Mouse (Mus musculus): Measurements from ENCODE around the gene Gm28308. TPM values are rescaled to one million over a fixed set of nuclear protein-coding genes. Genes with fewer than 3 reads are reported as not detected.

The Gm28308 gene
- total RNA-seq, 2 experiments from 2014 or later, result not detected

GRCm38 (mm10) chr6:52169499-52170165, 43.5 kb downstream of the Gm28308 start:
- DNase-seq (ENCODE audit: low spot score in 2 of 2), result no peak

- DNase-seq (ENCODE audit: low spot score in 2 of 2), result no peak
Observed at GRCm38 (mm10) chr6:52168191-52169055, 44.7 kb downstream of the Gm28308 start.

- no peak for DNase-seq (ENCODE audit: low spot score in 2 of 2)
Observed at GRCm38 (mm10) chr6:52167736-52168161, 45.4 kb downstream of the Gm28308 start.

DNA sequence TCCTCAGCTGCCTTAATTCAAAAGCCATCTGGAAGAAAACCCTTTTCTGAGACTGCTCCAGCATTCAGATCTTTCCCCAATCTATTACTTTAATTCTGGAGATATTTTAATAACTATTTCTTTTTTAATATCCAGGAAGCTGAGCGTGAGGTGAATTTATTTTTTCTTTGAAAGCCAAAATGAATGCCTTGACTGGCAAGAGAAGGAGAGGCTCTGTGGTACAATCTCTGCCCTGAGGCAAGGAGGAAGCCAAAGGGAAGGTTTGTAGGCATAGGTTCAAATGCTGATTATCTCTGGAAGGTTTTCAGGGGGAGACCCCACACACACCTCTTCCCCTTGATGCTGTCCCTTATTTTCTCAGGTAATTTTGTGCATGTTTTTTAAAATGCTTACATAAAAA, 46.0 kb downstream of the Gm28308 start:
- DNase-seq (ENCODE audit: low spot score in 2 of 2), result no peak

- no peak for DNase-seq (ENCODE audit: low spot score in 2 of 2)
Observed at GRCm38 (mm10) chr6:52166431-52167077, 46.6 kb downstream of the Gm28308 start.

- no peak for DNase-seq (ENCODE audit: low spot score in 2 of 2)
Observed at GRCm38 (mm10) chr6:52165441-52166370, 47.4 kb downstream of the Gm28308 start.

- no peak for DNase-seq (ENCODE audit: low spot score in 2 of 2)
Observed at GRCm38 (mm10) chr6:52164626-52165440, 48.3 kb downstream of the Gm28308 start, which contains the start of gene Hoxa2. Hoxa2 (minus strand) TSS chr6:52164831.

DNA sequence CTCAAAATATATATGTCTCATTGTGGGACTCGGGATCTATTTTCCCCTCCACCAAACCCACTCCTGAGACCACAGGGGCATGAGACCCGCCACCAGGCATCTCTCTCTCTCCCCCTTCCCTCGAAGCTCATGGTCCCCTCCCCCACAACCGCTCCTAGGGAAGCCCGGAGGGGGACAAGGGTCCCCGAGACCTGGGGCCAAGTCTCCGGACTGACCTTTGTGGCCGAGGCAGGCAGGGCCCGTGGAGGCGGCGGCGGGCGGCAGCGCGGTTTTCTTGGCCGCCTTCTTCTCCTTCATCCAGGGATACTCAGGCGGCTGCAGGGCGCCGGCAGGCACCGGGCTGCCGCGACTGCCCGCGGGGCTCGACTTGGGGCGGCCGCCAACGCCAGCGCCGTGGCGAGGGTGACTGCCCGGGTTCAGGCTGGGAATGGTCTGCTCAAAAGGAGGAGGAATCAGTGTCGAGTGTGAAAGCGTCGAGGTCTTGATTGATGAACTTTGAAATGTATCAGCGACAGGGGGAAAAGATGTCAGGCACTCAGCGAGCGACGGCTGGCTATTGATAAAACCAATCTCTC, 49.0 kb downstream of the Gm28308 start:
- DNase-seq (ENCODE audit: low spot score in 2 of 2), result no peak

GRCm38 (mm10) chr6:52163366-52164031, 49.6 kb downstream of the Gm28308 start:
- DNase-seq (ENCODE audit: low spot score in 2 of 2), result no peak

DNA sequence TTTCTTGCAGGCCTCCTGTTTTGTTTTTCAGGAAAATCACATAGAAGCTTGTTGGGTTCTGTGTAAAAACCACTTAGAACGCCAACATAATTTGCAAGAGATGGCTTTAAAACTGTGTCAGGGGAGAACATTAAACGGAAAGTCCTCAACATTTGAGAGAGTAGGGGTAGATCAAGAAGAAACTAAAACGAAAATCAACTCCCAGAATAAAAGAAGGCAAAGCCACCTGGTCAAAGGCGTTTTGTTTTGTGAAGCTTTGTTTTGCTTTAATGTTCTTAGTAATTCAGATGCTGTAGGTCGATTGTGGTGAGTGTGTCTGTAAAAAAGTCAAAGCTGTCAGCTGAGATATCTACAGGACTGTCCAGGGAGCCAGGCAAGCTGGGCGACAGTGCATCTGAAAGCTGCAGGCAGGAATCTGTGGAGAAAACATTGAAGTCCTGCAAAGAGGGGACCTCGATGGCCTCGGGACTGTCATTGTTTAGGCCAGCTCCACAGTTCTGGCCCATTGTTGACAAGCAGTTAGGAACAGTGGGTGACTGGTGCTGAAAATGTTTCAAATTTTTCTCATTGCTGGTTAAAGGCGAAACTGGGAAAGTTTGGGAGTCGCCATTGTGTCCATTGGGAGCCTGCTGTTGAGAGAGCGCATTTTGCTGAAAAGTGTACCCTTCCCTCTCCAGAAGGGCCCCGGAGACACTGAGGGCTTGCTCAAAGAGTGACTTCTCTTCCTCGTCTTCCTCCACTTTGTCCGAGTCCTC, 50.4 kb downstream of the Gm28308 start:
- no peak for DNase-seq (ENCODE audit: low spot score in 2 of 2)

GRCm38 (mm10) chr6:52162093-52162380, 51.1 kb downstream of the Gm28308 start:
- no peak for DNase-seq (ENCODE audit: low spot score in 2 of 2)

DNA sequence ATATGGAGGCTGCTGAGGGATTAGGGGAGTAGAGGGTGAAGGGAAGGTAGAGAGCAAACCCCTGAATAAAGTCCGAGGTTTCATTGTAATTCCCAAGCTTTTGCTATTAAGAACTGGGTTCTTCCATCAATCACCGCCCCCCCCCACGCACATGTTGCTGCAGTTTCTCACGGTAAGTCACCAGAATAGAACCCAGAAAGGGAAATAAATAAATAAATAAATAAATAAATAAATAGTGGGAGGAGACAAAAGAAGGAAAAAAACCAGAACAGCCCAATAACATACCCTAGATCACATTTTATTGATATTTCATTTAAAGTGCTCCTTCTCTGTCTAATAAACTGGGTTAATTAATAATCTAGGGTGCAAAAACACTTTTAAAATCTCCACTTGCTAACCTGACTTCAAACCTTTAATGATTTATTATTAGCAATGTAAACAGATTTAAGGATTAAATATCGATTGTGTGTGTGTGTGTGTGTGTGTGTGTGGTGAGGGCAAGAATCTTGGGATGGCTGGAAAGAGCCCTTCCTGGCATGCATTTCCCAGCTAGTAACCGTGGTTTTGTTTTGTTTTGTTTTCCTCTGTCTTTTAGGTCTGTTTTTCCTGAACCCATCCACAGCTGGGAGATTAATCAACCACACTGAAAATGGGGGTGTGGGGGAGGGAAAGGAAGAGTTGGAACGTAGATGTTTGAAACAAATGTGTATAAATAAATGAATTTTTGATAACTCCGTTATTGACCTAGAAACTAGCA, 51.6 kb downstream of the Gm28308 start:
- DNase-seq (ENCODE audit: low spot score in 2 of 2), result no peak

GRCm38 (mm10) chr6:52160511-52161335, 52.4 kb downstream of the Gm28308 start:
- DNase-seq (ENCODE audit: low spot score in 2 of 2), result no peak

DNA sequence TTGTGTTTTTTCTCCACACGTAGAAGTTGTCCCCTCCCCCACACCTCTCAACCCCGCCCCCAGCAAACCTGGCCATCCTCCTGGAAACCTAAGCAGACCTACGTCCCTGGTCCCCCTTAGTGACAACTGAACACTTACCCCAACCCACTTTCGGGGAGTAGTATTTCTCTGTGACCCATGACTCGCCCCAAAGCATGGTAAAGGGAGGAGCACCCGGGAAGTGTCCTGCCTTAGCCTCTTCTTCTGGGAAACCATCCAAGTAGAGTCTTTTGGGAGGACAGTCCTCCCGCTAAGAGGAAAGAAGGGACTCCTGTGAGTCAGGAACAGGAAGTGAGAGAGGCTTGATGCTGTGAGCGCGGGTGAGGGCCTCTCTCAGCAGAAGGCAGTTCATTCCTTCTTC, 53.2 kb downstream of the Gm28308 start:
- DNase-seq (ENCODE audit: low spot score in 2 of 2), result no peak

GRCm38 (mm10) chr6:52159164-52159761, 53.9 kb downstream of the Gm28308 start:
- DNase-seq (ENCODE audit: low spot score in 2 of 2), result no peak

DNA sequence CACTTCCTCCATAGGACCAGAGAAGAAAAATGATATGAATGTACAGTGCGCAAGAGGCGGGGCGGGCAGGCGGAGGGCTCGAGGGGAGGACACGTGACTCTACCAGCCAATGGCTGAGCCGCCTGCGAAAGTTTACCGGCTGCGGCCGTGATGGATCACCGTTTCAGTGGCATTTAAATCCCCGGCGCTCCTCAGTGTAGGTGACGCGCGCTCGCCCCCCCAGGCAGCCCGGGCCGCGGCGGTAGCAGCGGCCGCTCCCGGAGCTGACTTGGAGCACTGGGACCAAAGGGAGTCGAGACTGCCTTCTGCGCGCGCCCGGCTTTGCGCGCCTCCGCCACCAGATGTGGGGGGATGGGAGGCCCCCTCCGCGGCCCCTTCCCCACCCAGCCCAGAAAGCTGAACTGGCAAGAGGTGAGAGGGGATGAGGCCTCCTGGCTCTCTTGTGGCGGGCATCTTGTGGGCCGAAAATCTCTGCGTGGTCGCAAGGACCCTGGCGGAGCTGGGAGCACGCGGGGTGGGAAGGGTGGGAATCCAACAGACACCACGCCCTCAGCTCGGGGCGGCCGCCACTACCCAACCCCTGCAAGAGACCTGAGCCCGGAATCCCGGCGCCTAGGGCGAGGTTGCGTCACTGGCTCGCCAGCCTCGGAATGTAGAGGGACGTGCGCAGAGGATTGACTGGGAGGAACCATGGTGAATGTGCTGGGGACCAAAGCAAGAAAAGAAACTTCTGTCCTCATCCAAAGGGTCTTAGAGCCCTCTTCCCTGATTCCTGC, 54.7 kb downstream of the Gm28308 start, which contains the start of gene Hoxa1:
Hoxa1 (minus strand) TSS at position 42 of the 776 bp plus-strand sequence.
- no peak for DNase-seq (ENCODE audit: low spot score in 2 of 2)
